Mouse (Mus musculus): Measurements from ENCODE around the gene Spp2.
"Not testable (repeated sequence)": the region's sequence is repeated elsewhere in the genome, so short reads cannot be mapped to it uniquely, and the experiment has no call there.

Spp2 gene

GRCm38 (mm10) chr1:88433096-88433883 is 26.5 kb downstream of the Spp2 start:
- DNase-seq (ENCODE audit: low spot score in 2 of 2), result no peak

DNA sequence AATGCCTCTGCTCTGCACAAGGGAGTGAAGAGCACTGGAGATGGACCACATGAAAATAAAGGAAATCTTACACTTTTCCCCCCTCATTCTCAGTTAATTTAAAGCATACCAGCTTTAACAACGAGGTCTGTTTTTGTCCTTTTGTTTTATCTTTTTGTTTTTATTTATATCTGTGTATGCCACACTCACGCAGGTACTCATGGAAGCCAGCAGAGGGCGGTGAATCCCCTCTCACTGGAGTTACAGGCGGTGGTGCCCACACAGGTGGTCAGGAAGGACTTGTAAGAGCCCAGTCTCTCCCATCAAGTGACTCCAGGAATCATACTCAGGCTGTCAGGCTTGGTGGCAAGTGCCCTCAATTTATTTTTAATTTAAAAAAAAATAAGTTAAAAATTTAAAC is 27.3 kb downstream of the Spp2 start:
- DNase-seq (ENCODE audit: low spot score in 2 of 2), result no peak

- no peak for DNase-seq (ENCODE audit: low spot score in 2 of 2)
Observed at GRCm38 (mm10) chr1:88437206-88438126, 30.7 kb downstream of the Spp2 start.

- no peak for DNase-seq (ENCODE audit: low spot score in 2 of 2)
Observed at GRCm38 (mm10) chr1:88443383-88443782, 36.6 kb downstream of the Spp2 start.

- no peak for DNase-seq (ENCODE audit: low spot score in 2 of 2)
Observed at GRCm38 (mm10) chr1:88445400-88445799, 38.6 kb downstream of the Spp2 start.

GRCm38 (mm10) chr1:88446270-88447030 is 39.7 kb downstream of the Spp2 start:
- no peak for DNase-seq (ENCODE audit: low spot score in 2 of 2)

- DNase-seq (ENCODE audit: low spot score in 2 of 2), result no peak
Observed at GRCm38 (mm10) chr1:88447483-88447882, 40.7 kb downstream of the Spp2 start.

- DNase-seq (ENCODE audit: low spot score in 2 of 2), result not testable (repeated sequence)
Observed at GRCm38 (mm10) chr1:88448094-88448493, 41.3 kb downstream of the Spp2 start.

- DNase-seq (ENCODE audit: low spot score in 2 of 2), result no peak
Observed at GRCm38 (mm10) chr1:88449741-88450140, 43.0 kb downstream of the Spp2 start.

DNA sequence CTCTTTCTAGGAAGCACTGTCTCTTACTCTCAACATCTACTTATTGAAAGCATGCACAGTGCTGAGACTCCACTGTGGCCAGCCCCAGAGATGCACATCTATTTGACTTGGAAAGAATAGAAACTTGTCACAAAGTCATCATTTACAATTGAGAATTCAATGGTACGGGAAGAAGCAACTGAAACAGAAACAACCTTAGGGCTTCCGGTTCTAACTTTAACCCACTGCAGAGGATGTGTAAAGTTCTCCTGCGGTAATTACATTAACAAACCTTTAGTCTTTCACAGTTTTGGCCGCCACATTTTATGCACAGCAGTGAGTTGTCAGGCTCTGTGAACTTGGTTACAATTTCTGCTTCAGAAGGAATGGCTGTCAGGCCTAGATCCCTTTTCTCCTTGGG is 43.9 kb downstream of the Spp2 start:
- no peak for DNase-seq (ENCODE audit: low spot score in 2 of 2)

- DNase-seq (ENCODE audit: low spot score in 2 of 2), result no peak
Observed at GRCm38 (mm10) chr1:88452198-88452597, 45.4 kb downstream of the Spp2 start.

- DNase-seq (ENCODE audit: low spot score in 2 of 2), result no peak
Observed at GRCm38 (mm10) chr1:88454703-88455102, 47.9 kb downstream of the Spp2 start.

DNA sequence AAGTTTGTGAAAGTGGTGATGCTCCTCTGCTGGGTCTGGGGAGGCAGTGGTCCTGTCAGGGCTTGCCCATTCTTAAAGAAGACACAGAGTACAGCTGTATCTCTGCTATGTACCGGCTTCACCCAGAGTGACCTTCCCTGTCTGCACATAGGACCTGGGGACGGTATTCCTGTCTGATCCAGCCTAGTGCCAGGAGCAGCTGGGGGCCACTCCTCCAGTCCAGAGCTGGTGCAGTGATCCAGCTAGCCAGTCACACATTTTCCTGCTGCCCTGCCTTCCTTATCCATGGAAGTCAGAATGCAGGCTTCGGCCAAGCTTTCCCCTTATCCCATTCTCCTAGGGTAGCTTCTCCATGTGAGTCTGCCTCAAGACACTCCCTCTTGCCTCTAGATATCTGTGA is 49.0 kb downstream of the Spp2 start:
- DNase-seq (ENCODE audit: low spot score in 2 of 2), result no peak

DNA sequence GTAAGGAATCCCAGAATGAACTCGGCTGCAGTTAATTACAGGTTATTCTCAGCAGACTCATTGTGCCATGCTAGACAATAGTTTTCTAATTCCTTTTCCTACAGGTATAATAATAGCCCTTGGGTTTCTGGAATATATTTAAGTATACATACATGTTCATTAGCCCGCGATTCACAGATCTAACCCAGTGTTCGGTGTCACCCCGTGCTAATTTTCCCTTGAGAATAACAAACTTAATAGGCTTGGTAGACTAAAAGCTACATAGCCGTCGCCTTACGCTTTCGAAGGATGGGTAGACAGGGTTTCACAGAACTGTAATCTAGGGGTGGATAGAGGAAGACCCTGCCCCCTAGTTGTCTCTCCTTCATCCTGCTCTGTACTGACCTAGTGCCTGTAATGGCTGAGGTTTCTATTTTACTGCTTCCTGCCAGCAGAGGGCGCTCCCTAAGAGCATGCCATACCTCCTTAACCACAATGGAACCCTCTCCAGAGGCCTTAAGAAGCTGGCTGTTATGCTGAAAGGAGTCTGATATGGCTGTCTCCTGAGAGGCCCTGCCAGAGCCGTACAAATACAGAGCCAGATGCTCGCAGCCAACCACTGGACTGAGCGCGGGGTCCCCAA is 49.8 kb downstream of the Spp2 start:
- peak; percentile 46 to 77 for DNase-seq (ENCODE audit: low spot score in 2 of 2)

GRCm38 (mm10) chr1:88459196-88459595 is 52.4 kb downstream of the Spp2 start:
- no peak for DNase-seq (ENCODE audit: low spot score in 2 of 2)

DNA sequence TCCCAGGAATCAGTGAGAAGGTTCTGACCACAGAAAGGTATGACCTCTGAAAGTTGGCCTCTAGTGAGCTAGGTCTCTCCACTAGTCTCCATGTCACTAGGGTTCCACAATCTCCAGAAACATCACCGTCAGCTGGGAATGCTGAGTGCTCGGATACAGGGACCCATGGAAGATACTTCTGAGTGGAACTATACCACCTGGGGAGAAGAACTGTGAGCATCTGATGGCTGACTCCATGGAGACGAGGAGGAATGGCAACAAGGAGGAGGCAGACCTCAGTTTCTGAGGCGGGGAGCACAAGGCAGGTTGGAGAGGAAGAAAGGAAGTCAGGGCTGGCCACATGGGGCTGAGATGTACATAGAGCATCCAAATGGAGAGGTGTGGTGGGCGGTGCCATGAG is 52.9 kb downstream of the Spp2 start:
- DNase-seq (ENCODE audit: low spot score in 2 of 2), result no peak

DNA sequence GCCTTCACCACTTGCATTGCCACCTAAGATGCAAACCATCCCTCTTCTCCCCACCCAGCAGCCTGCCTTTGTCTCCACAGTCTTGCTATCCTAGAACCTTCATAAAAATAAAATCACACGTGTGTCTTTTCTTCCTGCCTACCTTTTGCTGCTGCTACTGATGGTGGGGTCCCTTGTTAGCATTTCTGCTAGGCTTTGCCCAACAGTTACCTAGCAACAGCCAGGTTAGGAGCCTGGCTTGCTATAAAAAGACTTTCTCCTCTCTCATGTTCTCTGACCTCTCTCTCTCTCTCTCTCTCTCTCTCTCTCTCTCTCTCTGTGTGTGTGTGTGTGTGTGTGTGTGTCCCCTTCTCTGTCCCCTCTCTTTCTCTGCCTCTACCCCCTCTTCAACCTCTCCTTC is 54.3 kb downstream of the Spp2 start:
- DNase-seq (ENCODE audit: low spot score in 2 of 2), result no peak

DNA sequence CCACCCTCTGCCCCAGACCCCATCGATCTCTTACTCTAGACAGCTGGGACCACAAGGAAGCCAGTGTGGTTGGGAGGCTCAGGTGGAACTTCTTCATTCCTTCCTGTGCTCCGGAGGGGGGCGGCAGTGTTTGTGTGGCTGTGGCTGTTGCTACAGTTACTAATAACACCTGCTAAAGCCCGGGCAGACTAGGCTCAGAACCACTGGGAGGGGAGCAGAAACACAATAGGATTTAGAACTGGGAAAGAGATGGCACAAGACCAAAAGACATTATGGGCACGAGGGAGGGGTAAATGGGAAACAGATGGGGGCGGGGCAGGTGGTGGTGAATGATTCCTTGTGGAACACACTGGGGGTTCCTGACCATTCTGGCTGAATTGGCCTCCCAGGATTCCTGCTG is 55.7 kb downstream of the Spp2 start:
- DNase-seq (ENCODE audit: low spot score in 2 of 2), result no peak

GRCm38 (mm10) chr1:88463241-88463640 is 56.5 kb downstream of the Spp2 start:
- no peak for DNase-seq (ENCODE audit: low spot score in 2 of 2)

GRCm38 (mm10) chr1:88464109-88464905 is 57.5 kb downstream of the Spp2 start:
- no peak for DNase-seq (ENCODE audit: low spot score in 2 of 2)

DNA sequence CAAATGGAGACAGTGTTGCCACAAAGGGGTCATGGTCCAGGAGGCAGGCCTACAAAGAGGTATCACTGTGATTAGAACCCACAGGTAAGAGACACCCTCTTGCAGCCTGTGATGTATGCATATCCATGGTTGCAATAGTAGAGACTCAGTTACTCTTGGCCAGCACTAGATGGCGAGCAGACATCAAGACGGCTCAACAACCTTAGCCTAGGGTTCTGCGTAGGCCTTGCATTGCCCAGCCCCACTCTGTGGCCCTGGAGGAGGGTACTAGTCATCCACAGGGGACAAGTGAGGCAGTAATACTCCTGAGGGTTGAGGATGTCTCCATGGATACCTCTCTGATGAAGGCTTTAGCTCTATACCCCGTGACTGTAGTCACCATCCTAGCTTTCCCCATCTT is 59.0 kb downstream of the Spp2 start:
- DNase-seq (ENCODE audit: low spot score in 2 of 2), result no peak

Data from spleen, postnatal 10 days (tissue).